Mouse (Mus musculus): ENCODE data around the gene Hoxb9. TPM values are rescaled to one million over a fixed set of nuclear protein-coding genes. Genes with fewer than 3 reads are reported as not detected.

Hoxb9 gene
- polyA plus RNA-seq, 1 experiment from 2014 or later = 0.35 TPM

- ATAC-seq (ENCODE audit: insufficient read depth, low FRiP score, low read depth) = no peak
- 18% methylated on average over 6 of the region's 6 CpGs for whole genome bisulfite sequencing
- Histone ChIP-seq H3K27ac (peak overlapping the region; percentile 78), H3K9ac (0 out of 2 replicates have a peak overlapping the region, but pooled peaks have one; percentile 25), H3K36me3 (no peaks in the 10 kb centered on the region), H3K9me3 (no peaks in the 10 kb centered on the region), H3K27me3 (replicated peaks) (peaks cover 14% of the 10 kb centered on the region; the same call in 1 of the 2 replicates), H3K4me2 (peak overlapping the region; percentile 62), H3K4me1 (peaks cover 9% of the 10 kb centered on the region; the same call in 1 of the 2 replicates), H3K4me3 (replicated peaks) (peak overlapping the region; percentile 30)
Observed at GRCm38 (mm10) chr11:96322738-96323137, 51.5 kb downstream of the Hoxb9 start.

DNA sequence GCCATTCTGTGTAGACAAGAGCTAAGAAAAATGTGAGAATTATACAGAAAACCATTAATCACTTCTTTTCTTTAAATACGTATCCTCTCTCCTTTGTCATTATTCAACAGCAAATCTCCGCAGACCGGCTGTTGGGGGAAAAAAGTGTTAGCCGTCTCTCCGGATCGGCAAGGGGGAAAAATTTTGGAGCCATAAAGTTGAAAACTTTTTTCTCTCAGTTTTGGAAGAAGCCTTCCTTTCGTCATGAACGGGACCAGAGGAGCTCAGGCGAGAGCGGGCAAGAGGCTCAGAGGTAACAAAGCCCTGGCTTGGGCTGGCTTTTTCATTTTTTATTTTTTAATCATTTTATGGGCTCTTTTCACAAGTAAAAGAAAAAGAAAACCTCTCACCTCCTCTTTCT lies 51.9 kb downstream of the Hoxb9 start, which contains the start of gene Hoxb3:
Gene Hoxb3, plus strand, starts transcription at position 173 of the 400 bp plus-strand sequence.
- peak within 1 kb of the TSS; percentile 62 for H3K4me2 ChIP-seq
- WGBS = 17% methylated on average over 10 of the region's 10 CpGs
- ATAC-seq (ENCODE audit: insufficient read depth, low FRiP score, low read depth) = no peak
- H3K27me3 ChIP-seq (replicated peaks) = peaks cover 14% of the 10 kb centered on the region; the same call in 1 of the 2 replicates
- H3K36me3 ChIP-seq = no peaks in the 10 kb centered on the region
- H3K9ac ChIP-seq = peak within 1 kb of the TSS; percentile 25; the same call in 1 of the 2 replicates
- H3K4me1 ChIP-seq = peaks cover 7% of the 10 kb centered on the region; the same call in 1 of the 2 replicates
- H3K4me3 ChIP-seq (replicated peaks) = peak within 1 kb of the TSS; percentile 30
- H3K9me3 ChIP-seq = no peaks in the 10 kb centered on the region
- peak within 1 kb of the TSS; percentile 78 for H3K27ac ChIP-seq

GRCm38 (mm10) chr11:96324125-96324524 lies 52.9 kb downstream of the Hoxb9 start:
- H3K4me1 ChIP-seq = peaks cover 7% of the 10 kb centered on the region; the same call in 1 of the 2 replicates
- peak overlapping the region; percentile 30 for H3K4me3 ChIP-seq (replicated peaks)
- H3K4me2 ChIP-seq = peak overlapping the region; percentile 62
- no peak for ATAC-seq (ENCODE audit: insufficient read depth, low FRiP score, low read depth)
- H3K36me3 ChIP-seq = no peaks in the 10 kb centered on the region
- WGBS = 6% methylated on average over 5 of the region's 5 CpGs
- H3K9me3 ChIP-seq = no peaks in the 10 kb centered on the region
- peaks cover 12% of the 10 kb centered on the region; the same call in 1 of the 2 replicates for H3K27me3 ChIP-seq (replicated peaks)
- H3K9ac ChIP-seq = no peak overlapping the region
- peak overlapping the region; percentile 78 for H3K27ac ChIP-seq

- Histone ChIP-seq H3K9me3 (no peaks in the 10 kb centered on the region), H3K4me2 (peak overlapping the region; percentile 62), H3K9ac (peak overlapping the region; percentile 41; the same call in 1 of the 2 replicates), H3K27ac (peak overlapping the region; percentile 78), H3K4me1 (peaks cover 10% of the 10 kb centered on the region; the same call in 1 of the 2 replicates), H3K27me3 (replicated peaks) (peaks cover 10% of the 10 kb centered on the region), H3K4me3 (replicated peaks) (peak overlapping the region; percentile 30), H3K36me3 (no peaks in the 10 kb centered on the region)
- WGBS = 24% methylated on average over 8 of the region's 8 CpGs
- ATAC-seq (ENCODE audit: insufficient read depth, low FRiP score, low read depth) = no peak
Observed at GRCm38 (mm10) chr11:96324965-96325364, 53.7 kb downstream of the Hoxb9 start.

DNA sequence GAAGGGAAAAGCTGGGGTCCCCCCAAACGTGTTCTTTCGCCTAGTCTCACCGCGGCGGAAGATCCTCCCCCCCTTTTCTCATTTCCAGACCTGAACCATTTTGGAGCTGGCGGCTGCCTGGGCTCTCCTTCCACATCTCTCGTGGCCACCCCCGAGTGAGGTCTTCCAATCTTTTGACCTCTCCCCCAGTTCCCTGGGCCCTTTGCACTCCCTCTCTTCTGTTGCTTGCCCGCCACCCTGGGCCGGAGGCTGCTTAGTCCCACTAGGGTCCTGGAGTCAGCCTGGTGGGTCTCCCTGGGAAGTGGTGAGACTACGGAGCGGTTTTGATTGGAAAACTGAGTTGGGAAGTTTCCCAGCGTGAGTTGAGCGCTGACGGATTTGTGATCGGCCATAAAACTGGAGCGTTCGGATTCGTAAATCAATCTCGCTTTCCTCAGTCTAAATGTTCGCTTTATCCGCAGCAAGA lies 54.5 kb downstream of the Hoxb9 start:
- H3K27me3 ChIP-seq (replicated peaks) = peaks cover 14% of the 10 kb centered on the region
- H3K9ac ChIP-seq = peak overlapping the region; percentile 41; the same call in 1 of the 2 replicates
- H3K4me1 ChIP-seq = peaks cover 18% of the 10 kb centered on the region; the same call in 1 of the 2 replicates
- H3K27ac ChIP-seq = peak overlapping the region; percentile 78
- ATAC-seq (ENCODE audit: insufficient read depth, low FRiP score, low read depth) = no peak
- WGBS = 14% methylated on average over 22 of the region's 22 CpGs
- H3K36me3 ChIP-seq = no peaks in the 10 kb centered on the region
- H3K4me3 ChIP-seq (replicated peaks) = peak overlapping the region; percentile 30
- H3K9me3 ChIP-seq = no peaks in the 10 kb centered on the region
- peak overlapping the region; percentile 62 for H3K4me2 ChIP-seq

MicroRNAs encoded within 50 kb of the gene (microRNA counts, 519-probe panel; counts per million panel counts)
- 3,512 counts per million, percentile 88 among the panel's probes with 10 or more counts for microRNA mmu-miR-10a
- microRNA mmu-miR-196a = 1,925 counts per million, percentile 19 among the panel's probes with 10 or more counts

Small RNA genes lying within 50 kb of the gene (microRNA-seq; reads per million reads assigned to microRNA genes)
- 43,824 reads per million, percentile 99 among the genes with 10 or more reads in this experiment for gene Mir10a
- not detected for gene Mir196a-1

Other genes starting within 250 kb of the Hoxb9 start
- 2.3 and 2.9 TPM in 2 replicates for gene Gip, start 246.9 kb upstream of the Hoxb9 start, polyA plus RNA-seq (2015; fragmentation: Nextera tagmentation; extraction: Ambion mirVana)
- gene Snf8, start 236.6 kb upstream of the Hoxb9 start, polyA plus RNA-seq (2015; fragmentation: Nextera tagmentation; extraction: Ambion mirVana) = 87.6 and 98.6 TPM in 2 replicates
- 38.2 and 39.7 TPM in 2 replicates for gene Ube2z, start 206.1 kb upstream of the Hoxb9 start, polyA plus RNA-seq (2015; fragmentation: Nextera tagmentation; extraction: Ambion mirVana)
- 718 and 882 TPM in 2 replicates for gene Atp5g1, start 195.8 kb upstream of the Hoxb9 start, polyA plus RNA-seq (2015; fragmentation: Nextera tagmentation; extraction: Ambion mirVana)
- gene Calcoco2, start 159.5 kb upstream of the Hoxb9 start, polyA plus RNA-seq (2015; fragmentation: Nextera tagmentation; extraction: Ambion mirVana) = 0.13 and 0.18 TPM in 2 replicates
- 0.31 and 0.36 TPM in 2 replicates for gene Ttll6, start 137.7 kb upstream of the Hoxb9 start, polyA plus RNA-seq (2015; fragmentation: Nextera tagmentation; extraction: Ambion mirVana)
- gene Hoxb13, start 77.1 kb upstream of the Hoxb9 start, polyA plus RNA-seq (2015; fragmentation: Nextera tagmentation; extraction: Ambion mirVana) = 0.05 TPM in 1 of 2 replicates, not detected in the other
- gene Hoxb8, start 10.4 kb downstream of the Hoxb9 start, polyA plus RNA-seq (2015; fragmentation: Nextera tagmentation; extraction: Ambion mirVana) = 1.1 and 1.9 TPM in 2 replicates
- gene Hoxb7, start 15.2 kb downstream of the Hoxb9 start, polyA plus RNA-seq (2015; fragmentation: Nextera tagmentation; extraction: Ambion mirVana) = 7.0 and 9.1 TPM in 2 replicates
- gene Hoxb6, start 21.0 kb downstream of the Hoxb9 start, polyA plus RNA-seq (2015; fragmentation: Nextera tagmentation; extraction: Ambion mirVana) = 7.5 and 10.7 TPM in 2 replicates
- 17.6 and 17.9 TPM in 2 replicates for gene Hoxb5, start 31.9 kb downstream of the Hoxb9 start, polyA plus RNA-seq (2015; fragmentation: Nextera tagmentation; extraction: Ambion mirVana)
- 3.4 and 3.6 TPM in 2 replicates for gene Hoxb4, start 46.8 kb downstream of the Hoxb9 start, polyA plus RNA-seq (2015; fragmentation: Nextera tagmentation; extraction: Ambion mirVana)
- 2.5 and 2.7 TPM in 2 replicates for gene Hoxb3, start 51.9 kb downstream of the Hoxb9 start, polyA plus RNA-seq (2015; fragmentation: Nextera tagmentation; extraction: Ambion mirVana)
- 20.3 and 21.0 TPM in 2 replicates for gene Hoxb2, start 79.1 kb downstream of the Hoxb9 start, polyA plus RNA-seq (2015; fragmentation: Nextera tagmentation; extraction: Ambion mirVana)
- 0.10 TPM in 1 of 2 replicates, not detected in the other for gene Hoxb1, start 94.3 kb downstream of the Hoxb9 start, polyA plus RNA-seq (2015; fragmentation: Nextera tagmentation; extraction: Ambion mirVana)
- gene Skap1, start 193.1 kb downstream of the Hoxb9 start, polyA plus RNA-seq (2015; fragmentation: Nextera tagmentation; extraction: Ambion mirVana) = 1.1 TPM in 2 replicates